Mouse (Mus musculus): Measurements from ENCODE around the gene Spsb4.

Gene Spsb4

GRCm38 (mm10) chr9:96979417-96980030 lies 39.1 kb downstream of the Spsb4 start:
- DNase-seq (ENCODE audit: low spot score): peak; percentile 68

- DNase-seq (ENCODE audit: low spot score): no peak
These were observed 40.4 kb downstream of the Spsb4 start for GRCm38 (mm10) chr9:96978147-96978782.

- DNase-seq (ENCODE audit: low spot score): peak; percentile 52
These were observed 41.1 kb downstream of the Spsb4 start for GRCm38 (mm10) chr9:96977287-96978145.

- no peak for DNase-seq (ENCODE audit: low spot score)
These were observed 45.6 kb downstream of the Spsb4 start for GRCm38 (mm10) chr9:96973091-96973490.

- peak; percentile 47 for DNase-seq (ENCODE audit: low spot score)
These were observed 46.8 kb downstream of the Spsb4 start for GRCm38 (mm10) chr9:96971625-96972404.

GRCm38 (mm10) chr9:96967516-96967915 lies 51.1 kb downstream of the Spsb4 start:
- no peak for DNase-seq (ENCODE audit: low spot score)

GRCm38 (mm10) chr9:96966465-96966864 lies 52.2 kb downstream of the Spsb4 start:
- DNase-seq (ENCODE audit: low spot score): no peak

- no peak for DNase-seq (ENCODE audit: low spot score)
These were observed 55.0 kb downstream of the Spsb4 start for GRCm38 (mm10) chr9:96963443-96964215.

GRCm38 (mm10) chr9:96962714-96963113 lies 55.9 kb downstream of the Spsb4 start:
- DNase-seq (ENCODE audit: low spot score): no peak

- DNase-seq (ENCODE audit: low spot score): no peak
These were observed 56.5 kb downstream of the Spsb4 start for GRCm38 (mm10) chr9:96961986-96962701.

- DNase-seq (ENCODE audit: low spot score): peak; percentile 80
These were observed 57.6 kb downstream of the Spsb4 start for GRCm38 (mm10) chr9:96961006-96961405.

- DNase-seq (ENCODE audit: low spot score): peak; percentile 57
These were observed 58.4 kb downstream of the Spsb4 start for GRCm38 (mm10) chr9:96960241-96960640.

- no peak for DNase-seq (ENCODE audit: low spot score)
These were observed 59.2 kb downstream of the Spsb4 start for GRCm38 (mm10) chr9:96959469-96959868.

GRCm38 (mm10) chr9:96958009-96958615 lies 60.5 kb downstream of the Spsb4 start:
- peak; percentile 77 for DNase-seq (ENCODE audit: low spot score)

GRCm38 (mm10) chr9:96957298-96957865 lies 61.3 kb downstream of the Spsb4 start:
- DNase-seq (ENCODE audit: low spot score): no peak

GRCm38 (mm10) chr9:96956646-96957297 lies 61.9 kb downstream of the Spsb4 start:
- peak; percentile 32 for DNase-seq (ENCODE audit: low spot score)

GRCm38 (mm10) chr9:96954063-96954809 lies 64.4 kb downstream of the Spsb4 start:
- DNase-seq (ENCODE audit: low spot score): no peak

- DNase-seq (ENCODE audit: low spot score): no peak
These were observed 65.2 kb downstream of the Spsb4 start for GRCm38 (mm10) chr9:96953443-96953842.
